Mouse (Mus musculus) lung, embryonic 15.5 days (tissue): ENCODE results near the gene Rras2. TPM values are rescaled to one million over a fixed set of nuclear protein-coding genes. Genes with fewer than 3 reads are reported as not detected.
A peak's percentile ranks its signal among the peaks of the same experiment; 100 is the strongest.

Source experiments
- ATAC-seq: fragments of 200-750 bp; cut with Nextera tagmentation; 2 replicates; pipeline ENCODE4 v1.8.0; 2017; ENCODE audit warnings: moderate number of reproducible peaks, borderline replicate concordance; ENCODE audit not compliant: low FRiP score, low TSS enrichment; ENCODE audit errors: extremely low read depth
- H3K27ac ChIP-seq: fragments of 300-500 bp; sonication (generic); 2 replicates; pipeline ENCODE4 v1.5.1; 2015; ENCODE audit warnings: moderate library complexity, mild to moderate bottlenecking, inconsistent platforms
- H3K27me3 ChIP-seq: fragments of 300-500 bp; sonication (generic); 2 replicates; pipeline ENCODE4 v1.6.1; 2015; ENCODE audit warnings: inconsistent platforms
- H3K36me3 ChIP-seq: fragments of 300-500 bp; sonication (generic); 2 replicates; pipeline ENCODE4 v1.6.1; 2015; ENCODE audit warnings: inconsistent platforms
- H3K4me1 ChIP-seq: fragments of 300-500 bp; sonication (generic); 2 replicates; pipeline ENCODE4 v1.6.1; 2015; ENCODE audit warnings: inconsistent platforms
- H3K4me2 ChIP-seq: fragments of 300-500 bp; sonication (generic); 2 replicates; pipeline ENCODE4 v1.6.1; 2015; ENCODE audit warnings: inconsistent platforms, mild to moderate bottlenecking, moderate library complexity
- H3K4me3 ChIP-seq: fragments of 300-500 bp; sonication (generic); 2 replicates; pipeline ENCODE4 v1.5.1; 2015; ENCODE audit warnings: mild to moderate bottlenecking, inconsistent platforms
- H3K9ac ChIP-seq: fragments of 300-500 bp; sonication (generic); 2 replicates; pipeline ENCODE4 v1.6.1; 2015; ENCODE audit warnings: inconsistent platforms
- H3K9me3 ChIP-seq: fragments of 300-500 bp; sonication (generic); 2 replicates; pipeline ENCODE4 v1.6.1; 2016; ENCODE audit warnings: inconsistent platforms
- WGBS: fragments of 180-500 bp; shearing (Covaris S2); methylation state at CpG from one replicate; pipeline ENCODE4 v1.1.7; 2015; 5-methylcytosine and 5-hydroxymethylcytosine counted together
- polyA plus RNA-seq: library from polyadenylated mRNA; unstranded; fragments of >200 nt; fragmentation: Nextera tagmentation; extraction: Ambion mirVana; gene quantifications from 2 replicates; pipeline ENCODE4 v1.2.1, GENCODE M21; 2015

Rras2 gene
- polyA plus RNA-seq, 1 experiment from 2014 or later: 43.3 TPM

- WGBS: 83% methylated on average over 8 of the region's 8 CpGs
- Histone ChIP-seq H3K9me3 (no peaks in the 10 kb centered on the region), H3K4me1 (peaks cover 26% of the 10 kb centered on the region), H3K4me3 (no peak overlapping the region), H3K27ac (0 out of 2 replicates have a peak overlapping the region, but pooled peaks have one; percentile 12), H3K36me3 (no peaks in the 10 kb centered on the region), H3K9ac (no peak overlapping the region), H3K4me2 (no peak overlapping the region), H3K27me3 (no peaks in the 10 kb centered on the region)
- no peak for ATAC-seq
Observed at GRCm38 (mm10) chr7:114105886-114106285, 11.7 kb downstream of the Rras2 start.

- peak; percentile 44; the same call in 1 of the 2 replicates for ATAC-seq
- no peak overlapping the region for H3K27ac ChIP-seq
- H3K4me3 ChIP-seq: no peak overlapping the region
- H3K4me1 ChIP-seq: peaks cover 26% of the 10 kb centered on the region
- H3K9me3 ChIP-seq: no peaks in the 10 kb centered on the region
- 55% methylated on average over 24 of the region's 24 CpGs for WGBS
- no peak overlapping the region for H3K4me2 ChIP-seq
- no peaks in the 10 kb centered on the region for H3K27me3 ChIP-seq
- no peak overlapping the region for H3K9ac ChIP-seq
- no peaks in the 10 kb centered on the region for H3K36me3 ChIP-seq
Observed at GRCm38 (mm10) chr7:114103629-114104347, 13.8 kb downstream of the Rras2 start.

GRCm38 (mm10) chr7:114103152-114103551 lies 14.4 kb downstream of the Rras2 start:
- no peak for ATAC-seq
- H3K36me3 ChIP-seq: no peaks in the 10 kb centered on the region
- no peak overlapping the region for H3K4me3 ChIP-seq
- peaks cover 27% of the 10 kb centered on the region for H3K4me1 ChIP-seq
- no peaks in the 10 kb centered on the region for H3K27me3 ChIP-seq
- no peaks in the 10 kb centered on the region for H3K9me3 ChIP-seq
- no peak overlapping the region for H3K4me2 ChIP-seq
- no peak overlapping the region for H3K9ac ChIP-seq
- no peak overlapping the region for H3K27ac ChIP-seq
- WGBS: 85% methylated on average over 4 of the region's 4 CpGs

GRCm38 (mm10) chr7:114102609-114103008 lies 15.0 kb downstream of the Rras2 start:
- Histone ChIP-seq H3K4me3 (no peak overlapping the region), H3K36me3 (no peaks in the 10 kb centered on the region), H3K27ac (no peak overlapping the region), H3K4me2 (no peak overlapping the region), H3K4me1 (peaks cover 27% of the 10 kb centered on the region), H3K27me3 (no peaks in the 10 kb centered on the region), H3K9ac (no peak overlapping the region), H3K9me3 (no peaks in the 10 kb centered on the region)
- ATAC-seq: no peak
- 59% methylated on average over 4 of the region's 4 CpGs for WGBS

- H3K27me3 ChIP-seq: no peaks in the 10 kb centered on the region
- H3K4me2 ChIP-seq: no peak overlapping the region
- H3K36me3 ChIP-seq: no peaks in the 10 kb centered on the region
- no peak overlapping the region for H3K9ac ChIP-seq
- peaks cover 27% of the 10 kb centered on the region for H3K4me1 ChIP-seq
- 43% methylated on average over 3 of the region's 3 CpGs for WGBS
- no peak overlapping the region for H3K27ac ChIP-seq
- H3K4me3 ChIP-seq: no peak overlapping the region
- no peaks in the 10 kb centered on the region for H3K9me3 ChIP-seq
- ATAC-seq: no peak
Observed at GRCm38 (mm10) chr7:114101412-114101811, 16.2 kb downstream of the Rras2 start.

GRCm38 (mm10) chr7:114093548-114094174 lies 23.9 kb downstream of the Rras2 start:
- no peak for ATAC-seq
- no peak overlapping the region for H3K9ac ChIP-seq

GRCm38 (mm10) chr7:114090892-114091545 lies 26.6 kb downstream of the Rras2 start:
- no peaks in the 10 kb centered on the region for H3K36me3 ChIP-seq
- no peak overlapping the region for H3K4me3 ChIP-seq
- ATAC-seq: no peak
- H3K4me2 ChIP-seq: no peak overlapping the region
- H3K27me3 ChIP-seq: no peaks in the 10 kb centered on the region
- no peak overlapping the region for H3K27ac ChIP-seq
- H3K9me3 ChIP-seq: no peaks in the 10 kb centered on the region
- no peak overlapping the region for H3K9ac ChIP-seq
- peaks cover 44% of the 10 kb centered on the region for H3K4me1 ChIP-seq
- WGBS: 51% methylated on average over 10 of the region's 10 CpGs

More at GRCm38 (mm10) chr7:114093548-114094174, 23.9 kb downstream of the Rras2 start:
- H3K27me3 ChIP-seq: no peaks in the 10 kb centered on the region
- H3K4me2 ChIP-seq: no peak overlapping the region
- WGBS: 78% methylated on average over 8 of the region's 8 CpGs
- peaks cover 25% of the 10 kb centered on the region for H3K4me1 ChIP-seq
- H3K36me3 ChIP-seq: no peaks in the 10 kb centered on the region
- H3K4me3 ChIP-seq: no peak overlapping the region
- H3K9me3 ChIP-seq: no peaks in the 10 kb centered on the region
- H3K27ac ChIP-seq: no peak overlapping the region

GRCm38 (mm10) chr7:114090231-114090630 lies 27.4 kb downstream of the Rras2 start:
- peaks cover 44% of the 10 kb centered on the region for H3K4me1 ChIP-seq

GRCm38 (mm10) chr7:114088918-114089317 lies 28.7 kb downstream of the Rras2 start:
- WGBS: 47% methylated on average over 5 of the region's 5 CpGs
- H3K4me1 ChIP-seq: peaks cover 35% of the 10 kb centered on the region
- H3K27ac ChIP-seq: no peak overlapping the region
- no peaks in the 10 kb centered on the region for H3K36me3 ChIP-seq
- H3K9me3 ChIP-seq: no peaks in the 10 kb centered on the region
- no peaks in the 10 kb centered on the region for H3K27me3 ChIP-seq
- no peak overlapping the region for H3K4me3 ChIP-seq
- no peak overlapping the region for H3K4me2 ChIP-seq
- no peak for ATAC-seq
- H3K9ac ChIP-seq: no peak overlapping the region

More at GRCm38 (mm10) chr7:114090231-114090630, 27.4 kb downstream of the Rras2 start:
- WGBS: 83% methylated on average over 3 of the region's 3 CpGs
- no peaks in the 10 kb centered on the region for H3K36me3 ChIP-seq
- H3K9ac ChIP-seq: no peak overlapping the region
- no peaks in the 10 kb centered on the region for H3K27me3 ChIP-seq
- H3K4me3 ChIP-seq: no peak overlapping the region
- H3K9me3 ChIP-seq: no peaks in the 10 kb centered on the region
- H3K27ac ChIP-seq: no peak overlapping the region
- H3K4me2 ChIP-seq: no peak overlapping the region
- ATAC-seq: no peak

- H3K4me1 ChIP-seq: peaks cover 33% of the 10 kb centered on the region
- no peak overlapping the region for H3K9ac ChIP-seq
- WGBS: 23% methylated on average over 11 of the region's 11 CpGs
Observed at GRCm38 (mm10) chr7:114087986-114088385, 29.6 kb downstream of the Rras2 start.

GRCm38 (mm10) chr7:114087341-114087740 lies 30.2 kb downstream of the Rras2 start:
- peaks cover 33% of the 10 kb centered on the region for H3K4me1 ChIP-seq
- no peaks in the 10 kb centered on the region for H3K36me3 ChIP-seq
- H3K4me3 ChIP-seq: no peak overlapping the region
- H3K9ac ChIP-seq: no peak overlapping the region
- H3K27me3 ChIP-seq: no peaks in the 10 kb centered on the region
- WGBS: 44% methylated on average over 6 of the region's 6 CpGs
- no peak overlapping the region for H3K27ac ChIP-seq
- H3K9me3 ChIP-seq: no peaks in the 10 kb centered on the region
- ATAC-seq: no peak
- no peak overlapping the region for H3K4me2 ChIP-seq

More at GRCm38 (mm10) chr7:114087986-114088385, 29.6 kb downstream of the Rras2 start:
- no peak overlapping the region for H3K4me3 ChIP-seq
- no peaks in the 10 kb centered on the region for H3K27me3 ChIP-seq
- no peak overlapping the region for H3K27ac ChIP-seq
- H3K9me3 ChIP-seq: no peaks in the 10 kb centered on the region
- no peaks in the 10 kb centered on the region for H3K36me3 ChIP-seq
- no peak for ATAC-seq
- no peak overlapping the region for H3K4me2 ChIP-seq
